ENCODE assay signal across 8 mouse cellular contexts in genomic region chr5:36474283-36474682, GRCm38 (mm10). TPM values are rescaled to one million over a fixed set of nuclear protein-coding genes. Genes with fewer than 3 reads are reported as not detected.
DNase-seq lines count a peak whose midpoint lies in the region; ATAC-seq and TF ChIP-seq lines count a peak whose summit lies in the region.

No protein-coding gene starts in this region.

- H3K4me3 ChIP-seq in G1E (ENCODE audit: low read depth, low read length), result no peak overlapping the region
- no peak overlapping the region for H3K4me3 ChIP-seq in kidney, embryonic 15.5 days (replicated peaks)
- H3K4me3 ChIP-seq in liver, embryonic 12.5 days, result no peak overlapping the region

- H3K27ac ChIP-seq in kidney, embryonic 15.5 days, result no peak overlapping the region
- no peak overlapping the region for H3K27ac ChIP-seq in liver, embryonic 12.5 days

- H3K4me1 ChIP-seq in G1E (ENCODE audit: insufficient read depth, low read depth, low read length), result peaks cover 13% of the 10 kb centered on the region
- 0 out of 2 replicates have a peak, but pooled peaks cover 2% of the 10 kb centered on the region for H3K4me1 ChIP-seq in kidney, embryonic 15.5 days
- peaks cover 9% of the 10 kb centered on the region for H3K4me1 ChIP-seq in liver, embryonic 12.5 days

- no peak overlapping the region for H3K4me2 ChIP-seq in kidney, embryonic 15.5 days
- no peak overlapping the region for H3K4me2 ChIP-seq in liver, embryonic 12.5 days

- peak; percentile 88 for DNase-seq in CD4-positive, CD25-positive, alpha-beta regulatory T cell, adult 2 months (ENCODE audit: low read depth, low spot score)
- DNase-seq in G1E (ENCODE audit: low spot score), result no peak
- DNase-seq in cerebellum, adult 8-10 months, result peak; percentile 59
- DNase-seq in gastrocnemius, adult 8-10 months (ENCODE audit: low spot score in 2 of 2), result peak; percentile 33 to 54
- DNase-seq in retina, embryonic 14.5 days (ENCODE audit: low spot score), result peak; percentile 88
- no peak for DNase-seq in Muller cell, postnatal 12 days (ENCODE audit: inconsistent ontology term)

- peak; percentile 67 for TF ChIP-seq CTCF in G1E (IDR thresholded peaks at IDR 0.05; ENCODE audit: low read depth, low read length)

- H3K9ac ChIP-seq in kidney, embryonic 15.5 days, result no peak overlapping the region
- no peak overlapping the region for H3K9ac ChIP-seq in liver, embryonic 12.5 days

- no peaks in the 10 kb centered on the region for H3K9me3 ChIP-seq in G1E (replicated peaks)
- no peaks in the 10 kb centered on the region for H3K9me3 ChIP-seq in kidney, embryonic 15.5 days (replicated peaks)
- H3K9me3 ChIP-seq in liver, embryonic 12.5 days (replicated peaks), result no peaks in the 10 kb centered on the region

- WGBS in kidney, embryonic 15.5 days, result 81% methylated on average over 5 of the region's 5 CpGs
- WGBS in liver, embryonic 12.5 days (ENCODE audit: insufficient replicate concordance), result 72% methylated on average over 5 of the region's 5 CpGs

- ATAC-seq in G1E (ENCODE audit: extremely low read depth, insufficient number of reproducible peaks, low FRiP score, poor library complexity, severe bottlenecking), result no peak; the same call in 1 of the 2 replicates
- 0 out of 2 replicates have a peak, but pooled peaks have one; percentile 56 for ATAC-seq in kidney, embryonic 15.5 days (replicated peaks; ENCODE audit: low FRiP score)
- ATAC-seq in liver, embryonic 12.5 days, result peak; percentile 56; the same call in 1 of the 2 replicates

- no peaks in the 10 kb centered on the region for H3K27me3 ChIP-seq in G1E (ENCODE audit: insufficient read depth, low read length)
- H3K27me3 ChIP-seq in kidney, embryonic 15.5 days, result no peaks in the 10 kb centered on the region
- H3K27me3 ChIP-seq in liver, embryonic 12.5 days (replicated peaks), result no peaks in the 10 kb centered on the region

- peaks cover 89% of the 10 kb centered on the region for H3K36me3 ChIP-seq in G1E (replicated peaks)
- H3K36me3 ChIP-seq in kidney, embryonic 15.5 days, result peaks cover 67% of the 10 kb centered on the region
- H3K36me3 ChIP-seq in liver, embryonic 12.5 days, result peaks cover 78% of the 10 kb centered on the region

RNA-seq across cellular contexts. Expression of gene Grpel1, which starts 9.5 kb away (rescaled TPM):
- total RNA-seq in G1E (2014; fragmentation: Nextera tagmentation) (18.3 and 20.8 TPM in 2 replicates), G1E (2017) (32.9 and 34.7 TPM in 2 replicates)
- polyA plus RNA-seq in G1E (2012), result 13.1 and 16.7 TPM in 2 replicates
- total RNA-seq in gastrocnemius, adult 8-10 months (2022), result 10 to 100 TPM; 31.2 to 35.5 (median 33.3) TPM
- polyA plus RNA-seq in kidney, embryonic 15.5 days (2015; fragmentation: Nextera tagmentation; extraction: Ambion mirVana), result 56.0 and 56.1 TPM in 2 replicates
- polyA plus RNA-seq in liver, embryonic 12.5 days (2016; fragmentation: Nextera tagmentation; extraction: Ambion mirVana), result 52.4 and 52.9 TPM in 2 replicates

RNA-seq across cellular contexts. Expression of gene Tada2b, which starts 9.8 kb away (rescaled TPM):
- total RNA-seq in G1E (2014; fragmentation: Nextera tagmentation) (16.8 and 22.5 TPM in 2 replicates), G1E (2017) (9.8 and 15.5 TPM in 2 replicates)
- 12.6 and 17.4 TPM in 2 replicates for polyA plus RNA-seq in G1E (2012)
- total RNA-seq in gastrocnemius, adult 8-10 months (2022), result 10 to 100 TPM; 13.8 to 20.4 (median 17.2) TPM
- polyA plus RNA-seq in kidney, embryonic 15.5 days (2015; fragmentation: Nextera tagmentation; extraction: Ambion mirVana), result 1.8 and 2.1 TPM in 2 replicates
- polyA plus RNA-seq in liver, embryonic 12.5 days (2016; fragmentation: Nextera tagmentation; extraction: Ambion mirVana), result 1.5 and 1.6 TPM in 2 replicates

RNA-seq across cellular contexts. Expression of gene Ccdc96, which starts 10.1 kb away (rescaled TPM):
- total RNA-seq in G1E (2014; fragmentation: Nextera tagmentation) (not detected in 2 replicates), G1E (2017) (0.29 and 0.60 TPM in 2 replicates)
- 0.21 and 0.25 TPM in 2 replicates for polyA plus RNA-seq in G1E (2012)
- total RNA-seq in gastrocnemius, adult 8-10 months (2022), result under 1 TPM in 3 of 4 experiments, not detected in 1; 0.07 to 0.18 (median 0.07) TPM
- polyA plus RNA-seq in kidney, embryonic 15.5 days (2015; fragmentation: Nextera tagmentation; extraction: Ambion mirVana), result 0.66 and 0.90 TPM in 2 replicates
- 0.25 and 0.31 TPM in 2 replicates for polyA plus RNA-seq in liver, embryonic 12.5 days (2016; fragmentation: Nextera tagmentation; extraction: Ambion mirVana)

Comparison
In these comparisons a context has a peak if more than half of its experiments do, and no peak if none do; other contexts are left out.
1. DNase-seq: peak in CD4-positive, CD25-positive, alpha-beta regulatory T cell, adult 2 months (single experiment), cerebellum, adult 8-10 months (single experiment), gastrocnemius, adult 8-10 months (2 of 2) and retina, embryonic 14.5 days (single experiment); none in G1E (single experiment) and Muller cell, postnatal 12 days (single experiment).